Mouse (Mus musculus): ENCODE measurements at regions not wholly inside any gene's neighbourhood (a gene's known extent, or its start where the extent isn't known, plus 50 kb on each side); places are given as distances from the start of the nearest gene placed in this dataset.

DNA sequence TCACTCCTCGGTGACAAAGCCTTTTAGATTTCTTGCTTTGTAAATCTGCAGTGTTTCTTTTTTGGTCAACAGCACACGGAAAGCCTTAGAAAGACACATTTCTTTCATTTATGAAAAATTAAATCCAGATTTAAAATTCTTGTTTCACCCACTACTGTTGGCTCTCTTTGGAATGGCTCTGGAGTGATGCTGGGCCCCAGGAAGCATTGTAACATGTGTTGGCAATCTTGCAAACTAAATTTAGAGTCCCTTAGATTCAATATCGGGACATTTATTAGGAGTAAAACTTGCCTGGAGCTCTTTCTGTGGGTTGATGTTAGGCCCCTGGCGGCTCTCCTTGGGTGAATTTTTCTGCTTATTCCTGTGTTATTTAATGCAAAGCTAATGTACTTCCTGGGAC is 405.2 kb upstream of the Fam241a start:
- Histone ChIP-seq H3K36me3 (no peaks in the 10 kb centered on the region), H3K27me3 (no peaks in the 10 kb centered on the region), H3K9me3 (replicated peaks) (no peaks in the 10 kb centered on the region), H3K27ac (replicated peaks) (peak overlapping the region; percentile 61), H3K4me1 (peaks cover 15% of the 10 kb centered on the region), H3K4me2 (replicated peaks) (no peak overlapping the region), H3K9ac (no peak overlapping the region), H3K4me3 (replicated peaks) (no peak overlapping the region)
- WGBS, result 24% methylated on average over 4 of the region's 4 CpGs
- no peak; the same call in 1 of the 2 replicates for ATAC-seq (ENCODE audit: insufficient number of reproducible peaks, low FRiP score, low TSS enrichment, low read depth)

DNA sequence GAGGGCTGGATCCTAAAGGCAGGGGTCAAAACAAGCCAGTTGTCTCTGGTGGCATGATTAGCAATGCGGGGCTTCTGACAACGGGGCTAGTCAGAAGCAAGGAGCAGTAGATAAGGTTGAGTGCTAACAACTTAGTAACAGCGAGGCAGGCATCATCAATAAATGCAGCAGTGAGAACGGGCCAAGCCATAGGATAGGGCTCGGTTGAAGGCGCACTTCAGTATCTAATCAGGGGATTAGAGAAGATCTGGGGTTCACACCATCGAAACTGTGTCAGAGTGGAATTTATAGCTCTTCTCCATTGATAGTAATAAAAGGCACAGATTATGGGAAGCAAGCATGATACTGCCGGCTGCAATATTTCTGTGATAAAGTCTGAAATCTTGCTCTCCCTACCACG is 402.0 kb upstream of the Fam241a start:
- H3K9ac ChIP-seq, result no peak overlapping the region
- no peaks in the 10 kb centered on the region for H3K36me3 ChIP-seq
- no peak for ATAC-seq (ENCODE audit: insufficient number of reproducible peaks, low FRiP score, low TSS enrichment, low read depth)
- H3K27ac ChIP-seq (replicated peaks), result peak overlapping the region; percentile 58
- H3K4me1 ChIP-seq, result peaks cover 15% of the 10 kb centered on the region
- H3K4me3 ChIP-seq (replicated peaks), result no peak overlapping the region
- H3K9me3 ChIP-seq (replicated peaks), result no peaks in the 10 kb centered on the region
- 55% methylated on average over 9 of the region's 9 CpGs for WGBS
- H3K27me3 ChIP-seq, result no peaks in the 10 kb centered on the region
- 0 out of 2 replicates have a peak overlapping the region, but pooled peaks have one; percentile 13 for H3K4me2 ChIP-seq (replicated peaks)

DNA sequence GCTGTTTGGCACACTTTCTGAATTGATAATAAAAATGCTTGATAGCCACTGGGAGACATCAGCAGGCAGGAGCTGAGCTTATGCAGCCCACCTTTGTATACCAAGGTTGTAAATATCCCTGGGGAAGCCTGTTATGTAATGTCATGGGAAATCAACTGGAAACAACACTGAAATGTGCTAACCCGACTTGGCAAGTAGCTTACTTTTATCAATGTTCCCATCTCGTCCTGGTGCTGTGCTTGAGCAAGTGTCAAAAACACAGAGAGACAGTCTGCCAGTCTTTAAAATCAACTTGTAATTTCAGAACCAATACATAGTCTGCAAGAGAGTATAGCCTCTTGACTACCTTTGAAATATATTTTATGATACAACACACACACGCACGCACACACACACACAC is 391.7 kb upstream of the Fam241a start:
- Histone ChIP-seq H3K4me1 (no peaks in the 10 kb centered on the region), H3K27me3 (no peaks in the 10 kb centered on the region), H3K27ac (replicated peaks) (no peak overlapping the region), H3K4me2 (replicated peaks) (no peak overlapping the region), H3K4me3 (replicated peaks) (no peak overlapping the region), H3K9ac (no peak overlapping the region), H3K36me3 (no peaks in the 10 kb centered on the region), H3K9me3 (replicated peaks) (no peaks in the 10 kb centered on the region)
- ATAC-seq (ENCODE audit: insufficient number of reproducible peaks, low FRiP score, low TSS enrichment, low read depth), result no peak
- 61% methylated on average over 4 of the region's 4 CpGs for WGBS

DNA sequence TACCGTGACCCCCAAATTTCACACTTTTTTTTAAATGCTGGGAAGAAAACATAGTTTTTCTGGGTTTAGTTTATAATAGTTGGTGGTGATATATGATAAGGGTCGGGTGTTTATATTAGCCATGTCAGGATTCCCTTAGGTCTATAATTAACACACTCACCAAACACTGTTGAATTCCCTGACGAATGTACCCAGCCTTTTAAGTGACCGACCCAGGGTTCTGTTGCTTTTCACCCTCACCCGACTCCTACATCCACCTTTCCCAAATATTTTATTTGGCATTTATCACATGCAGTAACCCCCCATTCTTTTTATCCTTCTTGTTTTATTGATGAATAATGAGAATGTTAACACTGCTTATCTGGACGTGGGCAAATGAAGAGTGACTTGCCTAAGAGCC is 389.1 kb upstream of the Fam241a start:
- H3K27ac ChIP-seq (replicated peaks), result no peak overlapping the region
- no peak overlapping the region for H3K4me2 ChIP-seq (replicated peaks)
- 74% methylated on average over 6 of the region's 6 CpGs for WGBS
- H3K9ac ChIP-seq, result no peak overlapping the region
- ATAC-seq (ENCODE audit: insufficient number of reproducible peaks, low FRiP score, low TSS enrichment, low read depth), result no peak
- H3K4me3 ChIP-seq (replicated peaks), result no peak overlapping the region
- no peaks in the 10 kb centered on the region for H3K27me3 ChIP-seq
- H3K9me3 ChIP-seq (replicated peaks), result no peaks in the 10 kb centered on the region
- H3K4me1 ChIP-seq, result 0 out of 2 replicates have a peak, but pooled peaks cover 3% of the 10 kb centered on the region
- H3K36me3 ChIP-seq, result no peaks in the 10 kb centered on the region

DNA sequence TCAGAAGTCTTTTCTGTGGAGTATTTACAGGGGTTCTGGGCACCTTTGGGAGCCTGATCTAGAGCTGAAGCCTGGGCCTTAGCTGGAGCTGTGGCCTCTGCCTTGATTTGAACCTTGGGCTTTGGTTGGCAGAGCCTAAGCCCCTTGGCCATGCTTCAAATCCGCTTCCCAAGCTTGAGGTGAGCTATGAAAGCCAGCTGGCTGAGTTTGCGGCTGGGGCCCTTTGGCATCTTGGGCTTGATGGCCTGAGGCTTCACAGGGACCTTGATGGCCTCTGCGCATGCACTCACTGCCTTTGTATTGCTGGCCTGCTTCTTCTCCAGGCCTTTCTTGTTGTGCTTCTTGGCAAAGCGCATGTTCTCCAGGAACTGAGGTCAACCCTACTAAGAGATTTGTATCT is 384.5 kb upstream of the Fam241a start:
- Histone ChIP-seq H3K4me1 (peaks cover 11% of the 10 kb centered on the region; the same call in 1 of the 2 replicates), H3K4me3 (replicated peaks) (no peak overlapping the region), H3K36me3 (no peaks in the 10 kb centered on the region), H3K27ac (replicated peaks) (peak overlapping the region; percentile 44; the same call in 1 of the 2 replicates), H3K4me2 (replicated peaks) (no peak overlapping the region), H3K9ac (no peak overlapping the region), H3K27me3 (no peaks in the 10 kb centered on the region), H3K9me3 (replicated peaks) (no peaks in the 10 kb centered on the region)
- 89% methylated on average over 4 of the region's 4 CpGs for WGBS
- no peak for ATAC-seq (ENCODE audit: insufficient number of reproducible peaks, low FRiP score, low TSS enrichment, low read depth)

DNA sequence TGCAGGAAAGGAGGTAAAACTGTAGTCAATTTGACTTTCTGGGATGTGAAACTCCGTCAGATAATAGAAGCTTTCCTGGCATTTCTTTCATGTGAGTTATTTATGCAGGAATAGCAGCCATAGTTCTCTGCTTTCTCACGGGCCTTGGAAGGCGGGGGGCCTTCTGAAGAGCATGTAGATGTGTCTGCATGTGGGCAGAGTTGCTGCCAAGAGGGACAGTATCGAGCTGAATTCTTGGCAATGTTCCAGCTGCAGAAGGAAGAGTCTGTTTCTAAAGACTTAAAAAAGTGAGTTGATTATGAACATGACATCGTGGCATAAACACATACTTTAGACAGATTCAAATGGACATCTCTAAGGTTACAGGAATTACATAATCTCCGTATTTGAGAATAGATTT is 374.5 kb upstream of the Fam241a start:
- H3K36me3 ChIP-seq, result no peaks in the 10 kb centered on the region
- no peak overlapping the region for H3K4me2 ChIP-seq (replicated peaks)
- no peak for ATAC-seq (ENCODE audit: insufficient number of reproducible peaks, low FRiP score, low TSS enrichment, low read depth)
- no peak overlapping the region for H3K4me3 ChIP-seq (replicated peaks)
- 25% methylated on average over 6 of the region's 6 CpGs for WGBS
- no peak overlapping the region for H3K9ac ChIP-seq
- H3K4me1 ChIP-seq, result no peaks in the 10 kb centered on the region
- no peaks in the 10 kb centered on the region for H3K27me3 ChIP-seq
- H3K9me3 ChIP-seq (replicated peaks), result no peaks in the 10 kb centered on the region
- H3K27ac ChIP-seq (replicated peaks), result no peak overlapping the region

DNA sequence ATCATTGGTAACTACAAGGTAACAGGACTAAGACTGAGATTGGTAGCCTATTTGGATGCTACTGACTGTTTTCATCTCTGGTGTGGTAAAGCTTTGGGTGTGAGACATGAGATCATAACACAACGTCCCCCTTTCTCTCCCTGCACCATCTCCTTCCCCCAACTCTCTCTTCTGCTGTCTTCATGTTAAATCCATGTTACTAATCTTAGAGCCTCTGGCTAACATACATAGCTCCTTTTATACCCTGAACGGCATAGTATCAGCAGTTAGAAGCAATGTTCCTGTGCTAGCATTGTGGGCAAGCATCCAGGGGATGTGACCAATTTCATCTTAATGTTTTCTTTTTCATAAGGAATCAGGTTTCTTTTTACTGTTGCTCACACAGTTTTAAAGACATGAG is 365.1 kb upstream of the Fam241a start:
- Histone ChIP-seq H3K36me3 (no peaks in the 10 kb centered on the region), H3K9me3 (replicated peaks) (no peaks in the 10 kb centered on the region), H3K4me2 (replicated peaks) (no peak overlapping the region), H3K27ac (replicated peaks) (no peak overlapping the region), H3K9ac (no peak overlapping the region), H3K4me3 (replicated peaks) (no peak overlapping the region), H3K4me1 (no peaks in the 10 kb centered on the region), H3K27me3 (no peaks in the 10 kb centered on the region)
- ATAC-seq (ENCODE audit: insufficient number of reproducible peaks, low FRiP score, low TSS enrichment, low read depth), result no peak
- 59% methylated on average over 2 of the region's 2 CpGs for WGBS

DNA sequence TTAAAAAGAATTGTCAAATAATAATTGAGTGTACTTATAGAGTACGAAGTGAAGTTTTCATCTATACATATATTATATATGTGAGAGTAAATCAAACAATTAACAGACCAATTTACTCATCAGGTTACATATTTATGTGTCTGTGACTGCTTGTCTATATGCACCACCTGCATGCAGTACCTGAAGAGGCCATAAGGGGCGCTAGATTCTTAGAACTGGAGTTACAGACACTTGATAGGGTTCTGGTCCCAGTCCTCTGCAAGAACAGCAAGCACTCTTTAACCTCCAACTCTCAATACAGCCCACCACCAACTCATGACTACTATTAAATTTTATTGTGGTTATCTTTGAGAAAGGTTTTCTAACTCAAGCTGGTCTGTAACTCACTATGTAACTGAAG is 351.7 kb upstream of the Fam241a start:
- H3K27me3 ChIP-seq, result no peaks in the 10 kb centered on the region
- no peak overlapping the region for H3K9ac ChIP-seq
- H3K4me3 ChIP-seq (replicated peaks), result no peak overlapping the region
- no peaks in the 10 kb centered on the region for H3K36me3 ChIP-seq
- no peak overlapping the region for H3K27ac ChIP-seq (replicated peaks)
- no peak for ATAC-seq (ENCODE audit: insufficient number of reproducible peaks, low FRiP score, low TSS enrichment, low read depth)
- no peaks in the 10 kb centered on the region for H3K4me1 ChIP-seq
- H3K9me3 ChIP-seq (replicated peaks), result no peaks in the 10 kb centered on the region
- no peak overlapping the region for H3K4me2 ChIP-seq (replicated peaks)
- 71% methylated on average over 2 of the region's 2 CpGs for WGBS

DNA sequence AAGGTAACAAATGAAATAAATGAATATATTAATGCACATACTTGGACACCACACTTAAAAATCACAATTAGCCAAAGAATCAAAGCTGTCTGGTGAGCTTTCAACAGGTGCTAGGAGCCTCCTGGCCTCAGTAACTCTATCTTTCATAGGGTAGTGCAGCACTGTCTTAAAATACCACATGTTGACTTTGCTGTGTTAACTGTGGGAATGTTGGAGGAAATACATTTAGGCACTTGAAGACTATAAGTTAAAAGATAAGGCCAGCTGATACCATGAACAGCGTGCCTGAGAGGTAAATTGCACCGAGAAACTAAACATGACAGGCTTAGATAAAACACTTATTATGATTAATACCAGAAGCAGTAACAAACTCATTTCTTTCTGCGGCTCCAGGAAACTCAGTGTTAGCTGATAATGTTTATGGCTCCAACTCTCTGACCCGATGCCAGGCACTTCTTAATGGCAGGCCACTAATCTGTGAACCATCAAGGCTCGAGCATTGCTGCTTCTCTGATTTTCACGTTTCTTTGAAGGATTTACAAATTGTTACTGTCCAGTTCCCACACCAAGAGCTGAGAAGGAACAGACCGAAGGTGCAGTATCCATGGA is 343.8 kb upstream of the Fam241a start:
- Histone ChIP-seq H3K27ac (replicated peaks) (no peak overlapping the region), H3K9ac (no peak overlapping the region), H3K27me3 (no peaks in the 10 kb centered on the region), H3K4me2 (replicated peaks) (no peak overlapping the region), H3K36me3 (no peaks in the 10 kb centered on the region), H3K4me1 (no peaks in the 10 kb centered on the region), H3K9me3 (replicated peaks) (no peaks in the 10 kb centered on the region), H3K4me3 (replicated peaks) (no peak overlapping the region)
- WGBS, result 59% methylated on average over 7 of the region's 7 CpGs
- ATAC-seq (ENCODE audit: insufficient number of reproducible peaks, low FRiP score, low TSS enrichment, low read depth), result no peak

DNA sequence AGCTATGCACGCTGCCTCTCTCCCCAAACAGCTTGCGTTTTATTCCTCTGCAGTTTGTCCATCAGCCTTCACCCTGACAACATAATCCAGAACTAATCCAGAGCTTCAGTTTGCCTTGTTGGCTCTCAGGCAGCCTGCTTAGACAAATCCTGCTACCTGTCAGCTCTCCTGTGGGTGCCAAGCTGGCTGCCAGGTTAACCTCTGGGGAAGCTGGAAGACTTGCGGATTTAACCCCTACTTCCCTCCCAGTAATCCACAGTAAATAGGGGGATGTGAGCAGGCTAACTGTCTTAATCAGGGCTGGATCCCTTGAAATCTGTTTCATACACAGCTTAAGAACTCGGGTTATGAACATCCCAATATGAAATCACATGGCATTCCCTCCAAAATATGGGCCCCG is 334.3 kb upstream of the Fam241a start:
- Histone ChIP-seq H3K27ac (replicated peaks) (no peak overlapping the region), H3K27me3 (no peaks in the 10 kb centered on the region), H3K4me2 (replicated peaks) (no peak overlapping the region), H3K4me1 (no peaks in the 10 kb centered on the region), H3K9me3 (replicated peaks) (no peaks in the 10 kb centered on the region), H3K36me3 (no peaks in the 10 kb centered on the region), H3K9ac (no peak overlapping the region), H3K4me3 (replicated peaks) (no peak overlapping the region)
- WGBS, result 71% methylated on average over 5 of the region's 5 CpGs
- ATAC-seq (ENCODE audit: insufficient number of reproducible peaks, low FRiP score, low TSS enrichment, low read depth), result no peak

DNA sequence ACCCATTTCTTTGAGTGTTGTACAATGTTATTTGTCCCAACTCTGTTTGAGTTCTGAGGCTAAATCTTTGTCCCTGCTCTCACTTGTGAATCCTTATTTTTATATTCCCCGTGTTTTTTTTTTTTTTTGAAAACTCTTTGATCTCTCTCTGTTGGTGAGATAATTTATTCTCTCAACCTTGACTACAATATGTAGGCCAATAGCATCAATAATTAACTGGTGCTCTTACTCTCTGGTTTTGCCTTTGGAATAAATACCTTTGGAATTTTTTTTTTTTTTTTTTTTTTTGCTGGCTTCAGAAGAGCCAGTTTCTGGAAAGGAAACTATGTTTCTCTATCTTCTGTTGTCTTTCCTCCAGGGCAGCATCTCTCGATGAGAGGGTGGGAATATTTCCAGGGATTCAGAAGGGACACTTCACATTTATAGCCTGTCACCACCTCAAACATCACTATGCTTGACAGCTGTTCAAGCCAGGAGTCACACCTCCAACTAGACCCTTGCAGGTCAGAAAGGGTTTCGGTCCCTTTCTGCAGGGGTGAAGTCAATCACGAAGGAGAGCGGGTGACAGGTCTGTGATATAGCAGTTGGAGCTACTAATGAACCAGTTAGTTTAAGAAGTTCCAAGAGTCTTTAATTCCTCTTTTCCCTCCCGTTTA is 330.9 kb upstream of the Fam241a start:
- no peak for ATAC-seq (ENCODE audit: insufficient number of reproducible peaks, low FRiP score, low TSS enrichment, low read depth)
- H3K36me3 ChIP-seq, result no peaks in the 10 kb centered on the region
- no peaks in the 10 kb centered on the region for H3K4me1 ChIP-seq
- H3K4me3 ChIP-seq (replicated peaks), result no peak overlapping the region
- H3K27me3 ChIP-seq, result no peaks in the 10 kb centered on the region
- H3K4me2 ChIP-seq (replicated peaks), result no peak overlapping the region
- 76% methylated on average over 6 of the region's 6 CpGs for WGBS
- no peak overlapping the region for H3K27ac ChIP-seq (replicated peaks)
- H3K9me3 ChIP-seq (replicated peaks), result no peaks in the 10 kb centered on the region
- H3K9ac ChIP-seq, result no peak overlapping the region

DNA sequence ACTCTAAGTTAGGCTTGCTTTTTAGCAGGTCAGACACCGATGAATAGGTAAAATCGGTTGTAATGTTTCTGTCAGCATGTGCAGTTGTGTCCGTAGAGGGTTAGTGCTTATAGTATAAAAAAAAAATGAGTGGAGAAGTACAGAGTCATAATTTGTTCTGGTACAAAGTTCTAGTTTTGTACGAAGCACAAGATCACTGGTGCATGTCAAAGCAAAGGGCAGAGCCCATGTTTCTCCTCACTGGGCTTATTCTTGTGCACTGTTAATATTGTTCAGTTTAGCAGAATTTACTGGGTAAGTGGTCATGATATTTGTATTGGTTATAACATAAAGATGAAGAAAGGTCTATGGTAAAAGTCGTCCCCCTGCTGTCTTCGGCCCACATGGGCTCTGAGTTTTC is 330.4 kb upstream of the Fam241a start:
- Histone ChIP-seq H3K27me3 (no peaks in the 10 kb centered on the region), H3K9ac (no peak overlapping the region), H3K9me3 (replicated peaks) (no peaks in the 10 kb centered on the region), H3K4me2 (replicated peaks) (no peak overlapping the region), H3K27ac (replicated peaks) (no peak overlapping the region), H3K4me1 (no peaks in the 10 kb centered on the region), H3K4me3 (replicated peaks) (no peak overlapping the region), H3K36me3 (no peaks in the 10 kb centered on the region)
- WGBS, result 88% methylated on average over 6 of the region's 6 CpGs
- ATAC-seq (ENCODE audit: insufficient number of reproducible peaks, low FRiP score, low TSS enrichment, low read depth), result no peak
